9 mouse cellular contexts compared by ENCODE assay signal in the genomic region with DNA sequence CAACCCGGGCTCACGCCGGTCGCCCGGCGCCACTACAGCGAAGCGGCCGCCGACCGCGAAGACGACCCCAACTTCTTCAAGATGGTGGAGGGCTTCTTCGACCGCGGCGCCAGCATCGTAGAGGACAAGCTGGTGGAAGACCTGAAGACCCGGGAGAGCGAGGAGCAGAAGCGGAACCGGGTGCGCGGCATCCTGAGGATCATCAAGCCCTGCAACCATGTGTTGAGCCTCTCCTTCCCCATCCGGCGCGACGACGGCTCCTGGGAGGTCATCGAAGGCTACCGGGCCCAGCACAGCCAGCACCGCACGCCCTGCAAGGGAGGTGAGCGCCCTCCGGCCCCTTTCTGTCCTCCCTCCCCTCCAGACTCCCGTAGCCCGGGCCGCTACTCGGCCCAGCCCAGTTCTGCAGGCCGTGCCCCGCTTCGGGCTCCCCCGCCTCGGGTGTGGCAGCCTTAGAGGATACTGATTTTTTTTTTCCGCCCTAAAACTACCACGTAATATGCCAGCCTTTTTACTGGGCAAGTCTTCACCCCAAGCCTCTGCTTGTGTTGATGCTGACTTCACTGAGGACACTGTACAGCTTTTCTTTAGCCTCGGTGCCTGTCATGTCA. TPM values are rescaled to one million over a fixed set of nuclear protein-coding genes. Genes with fewer than 3 reads are reported as not detected.
DNase-seq lines count a peak whose midpoint lies in the region; ATAC-seq and TF ChIP-seq lines count a peak whose summit lies in the region.
"Had no signal": no experiment of that assay in that cellular context is flagged by ENCODE, and none has a peak within 500 bp of the region (broad histone marks: within the 10 kb centered on the region; RNA-seq: fewer than 3 reads in every experiment).

No protein-coding gene starts in this region.

- peaks cover 12 to 30% of the 10 kb centered on the region in 2 experiments for H3K4me1 ChIP-seq in MEL (ENCODE audit: control insufficient read depth in 1 of 2, insufficient read depth in 2 of 2, low read length in 2 of 2)
- peaks cover 8% of the 10 kb centered on the region for H3K4me1 ChIP-seq in forebrain, postnatal 0 days (ENCODE audit: insufficient read depth)

- no peak for TF ChIP-seq POLR2A in MEL (IDR thresholded peaks at IDR 0.05; ENCODE audit: control insufficient read depth in 1 of 2, insufficient read depth in 1 of 2, low read depth in 1 of 2, low read length in 2 of 2, poor library complexity in 1 of 2)

- no peaks in the 10 kb centered on the region for H3K27me3 ChIP-seq in MEL (ENCODE audit: control insufficient read depth in 1 of 2, insufficient read depth in 2 of 2, low read length in 2 of 2)
- no peaks in the 10 kb centered on the region for H3K27me3 ChIP-seq in forebrain, postnatal 0 days (ENCODE audit: insufficient read depth, low read length)

- no peak for TF ChIP-seq EP300 in MEL (IDR thresholded peaks at IDR 0.05; ENCODE audit: low read depth in 1 of 2, low read length in 2 of 2)

- peaks cover 43% of the 10 kb centered on the region for H3K79me2 ChIP-seq in MEL (ENCODE audit: control insufficient read depth, insufficient read depth, low read length, poor library complexity)

- peaks cover 6 to 33% of the 10 kb centered on the region in 2 experiments for H3K36me3 ChIP-seq in MEL (ENCODE audit: control insufficient read depth in 1 of 2, insufficient read depth in 2 of 2, low read length in 2 of 2)
- H3K36me3 ChIP-seq in forebrain, postnatal 0 days (ENCODE audit: insufficient read depth) = no peaks in the 10 kb centered on the region

- no peak for TF ChIP-seq CTCF in MEL (IDR thresholded peaks at IDR 0.05 in 2 of 3, conservative IDR thresholded peaks at IDR 0.05 in 1 of 3; ENCODE audit: control insufficient read depth in 1 of 3, insufficient read depth in 1 of 3, low read depth in 2 of 3, low read length in 3 of 3, poor library complexity in 1 of 3, severe bottlenecking in 1 of 3)
- TF ChIP-seq CTCF in forebrain, postnatal 0 days (IDR thresholded peaks at IDR 0.05; ENCODE audit: low read depth) = no peak

- peak; percentile 75 for DNase-seq in MEL (ENCODE audit: low read depth, low spot score)
- peak; percentile 52 for DNase-seq in forebrain, postnatal 0 days
- DNase-seq in heart, postnatal 4 days = peak; percentile 61
- DNase-seq in left cerebral cortex, adult 18-20 months (ENCODE audit: low spot score in 2 of 2) = peak; percentile 26 to 31
- DNase-seq in lung, postnatal 4 days = peak; percentile 68 to 71
- DNase-seq in retina, embryonic 14.5 days (ENCODE audit: low spot score) = peak; percentile 60
- DNase-seq in thymus, postnatal 4 days = peak; percentile 67

- peak overlapping the region; percentile 63 for H3K27ac ChIP-seq in MEL (ENCODE audit: control insufficient read depth, low read depth, low read length)
- peak overlapping the region; percentile 93 for H3K27ac ChIP-seq in forebrain, postnatal 0 days (ENCODE audit: low read depth, low read length)

- under 1% methylated on average over 47 of the region's 47 CpGs for WGBS in forebrain, postnatal 0 days

- peak; percentile 33 for ATAC-seq in cerebellum, adult (ENCODE audit: insufficient number of reproducible peaks, low FRiP score, low TSS enrichment)
- peak; percentile 13 for ATAC-seq in forebrain, postnatal 0 days

- peak overlapping the region; percentile 96 for H3K9ac ChIP-seq in MEL (ENCODE audit: control insufficient read depth, low read depth, low read length, poor library complexity, severe bottlenecking)
- H3K9ac ChIP-seq in forebrain, postnatal 0 days = peak overlapping the region; percentile 96

- H3K4me3 ChIP-seq in MEL (ENCODE audit: control insufficient read depth in 1 of 2, insufficient read depth in 1 of 2, low read depth in 2 of 2, low read length in 2 of 2) = peak overlapping the region; percentile 91 to 93
- peak overlapping the region; percentile 96 for H3K4me3 ChIP-seq in forebrain, postnatal 0 days (ENCODE audit: low read depth, low read length)

- no peaks in the 10 kb centered on the region for H3K9me3 ChIP-seq in MEL (replicated peaks; ENCODE audit: insufficient read depth, low read length)
- H3K9me3 ChIP-seq in forebrain, postnatal 0 days (ENCODE audit: low read length) = no peaks in the 10 kb centered on the region

- TF ChIP-seq RAD21 in MEL (IDR thresholded peaks at IDR 0.05; ENCODE audit: low read depth, low read length) = no peak

- H3K4me2 ChIP-seq in forebrain, postnatal 0 days (ENCODE audit: low read depth) = peak overlapping the region; percentile 68

TF ChIP-seq in MEL, 35 proteins besides CTCF, POLR2A, EP300 and RAD21 (continues in another document):
- TF ChIP-seq MEF2A (IDR thresholded peaks at IDR 0.05; ENCODE audit: extremely low read depth, insufficient replicate concordance, low read depth, low read length, poor library complexity, severe bottlenecking) (no peak), MYB (IDR thresholded peaks at IDR 0.05; ENCODE audit: low read depth, low read length) (no peak), ETS1 (IDR thresholded peaks at IDR 0.05; ENCODE audit: low read depth, low read length) (no peak), TAL1 (IDR thresholded peaks at IDR 0.05; ENCODE audit: low read length) (no peak), HCFC1 (IDR thresholded peaks at IDR 0.05; ENCODE audit: low read depth, low read length) (no peak; the same call in 1 of the 2 replicates), MAX (IDR thresholded peaks at IDR 0.05; ENCODE audit: low read length) (peak; percentile 66), ZMIZ1 (IDR thresholded peaks at IDR 0.05; ENCODE audit: low read depth, low read length) (0 out of 2 replicates have a peak, but pooled peaks have one; percentile 5), BHLHE40 (IDR thresholded peaks at IDR 0.05; ENCODE audit: borderline replicate concordance, low read depth, low read length) (no peak), POLR2AphosphoS2 (IDR thresholded peaks at IDR 0.05; ENCODE audit: low read length) (no peak), GABPA (IDR thresholded peaks at IDR 0.05; ENCODE audit: low read depth, low read length) (no peak), POLR2AphosphoS5 (IDR thresholded peaks at IDR 0.05; ENCODE audit: borderline replicate concordance, low read depth, low read length) (no peak), MYC (IDR thresholded peaks at IDR 0.05; ENCODE audit: low read depth, low read length) (no peak), NELFE (IDR thresholded peaks at IDR 0.05; ENCODE audit: low read depth, low read length) (no peak), NRF1 (IDR thresholded peaks at IDR 0.05; ENCODE audit: insufficient read depth, low read depth, low read length, poor library complexity, severe bottlenecking) (no peak), GATA1 (IDR thresholded peaks at IDR 0.05; ENCODE audit: low read depth, low read length) (no peak), SMC3 (IDR thresholded peaks at IDR 0.05; ENCODE audit: low read depth, low read length) (no peak), MAFK (IDR thresholded peaks at IDR 0.05; ENCODE audit: borderline replicate concordance, low read depth, low read length) (no peak), USF1 (IDR thresholded peaks at IDR 0.05; ENCODE audit: low read depth, low read length) (no peak), MAZ (IDR thresholded peaks at IDR 0.05; ENCODE audit: low read depth, low read length) (no peak), MXI1 (IDR thresholded peaks at IDR 0.05; ENCODE audit: low read depth, low read length) (peak; percentile 35), ELF1 (IDR thresholded peaks at IDR 0.05; ENCODE audit: low read depth, low read length) (no peak), RCOR1 (IDR thresholded peaks at IDR 0.05; ENCODE audit: low read depth, low read length) (no peak), KAT2A (conservative IDR thresholded peaks at IDR 0.05; ENCODE audit: low read depth, low read length) (no peak), JUND (IDR thresholded peaks at IDR 0.05; ENCODE audit: low read depth, low read length) (no peak), E2F4 (IDR thresholded peaks at IDR 0.05; ENCODE audit: borderline replicate concordance, low read depth, low read length) (no peak), CHD2 (IDR thresholded peaks at IDR 0.05; ENCODE audit: low read length) (no peak), ZC3H11A (IDR thresholded peaks at IDR 0.05; ENCODE audit: low read depth, low read length) (no peak), TBP (IDR thresholded peaks at IDR 0.05; ENCODE audit: low read depth, low read length) (no peak), UBTF (IDR thresholded peaks at IDR 0.05; ENCODE audit: borderline replicate concordance, insufficient read depth, low read depth, low read length) (peak; percentile 77; the same call in 1 of the 2 replicates), ZNF384 (IDR thresholded peaks at IDR 0.05; ENCODE audit: low read depth, low read length) (peak; percentile 41; the same call in 1 of the 2 replicates), CHD1 (IDR thresholded peaks at IDR 0.05; ENCODE audit: low read depth, low read length) (no peak), SIN3A (IDR thresholded peaks at IDR 0.05; ENCODE audit: low read length) (peak; percentile 60), TCF12 (IDR thresholded peaks at IDR 0.05; ENCODE audit: low read depth, low read length) (no peak)

RNA-seq across cellular contexts. Expression of gene Glud1, which starts 0.6 kb away (rescaled TPM):
- 92.3 and 99.9 TPM in 2 replicates for total RNA-seq in MEL (2012; rRNA removed)
- polyA plus RNA-seq in MEL (2012; ENCODE audit: insufficient read depth in 1 of 2, insufficient read length in 2 of 2, low read depth in 1 of 2, low replicate concordance in 2 of 2, missing spikeins in 1 of 2) = 100 to 1,000 TPM in 1 of 2 experiments, 10 to 100 TPM in 1; 57.1 to 125 TPM
- total RNA-seq in forebrain, postnatal 0 days (2014; rRNA removed) = 179 and 182 TPM in 2 replicates
- polyA plus RNA-seq in forebrain, postnatal 0 days (2015; fragmentation: Nextera tagmentation; extraction: Ambion mirVana) = 96.4 and 114 TPM in 2 replicates
- total RNA-seq in heart, postnatal 4 days (2021) = 100 to 1,000 TPM; 121 to 129 TPM
- total RNA-seq in left cerebral cortex, adult 18-20 months (2021) = 100 to 1,000 TPM; 270 to 302 TPM

RNA-seq across cellular contexts. Expression of gene Shld2, which starts 0.8 kb away (rescaled TPM):
- 7.9 and 9.2 TPM in 2 replicates for total RNA-seq in MEL (2012; rRNA removed)
- polyA plus RNA-seq in MEL (2012; ENCODE audit: insufficient read depth in 1 of 2, insufficient read length in 2 of 2, low read depth in 1 of 2, low replicate concordance in 2 of 2, missing spikeins in 1 of 2) = 1 to 10 TPM in 1 of 2 experiments, not detected in 1; 7.0 TPM
- total RNA-seq in forebrain, postnatal 0 days (2014; rRNA removed) = 6.3 and 22.0 TPM in 2 replicates
- 4.9 and 7.6 TPM in 2 replicates for polyA plus RNA-seq in forebrain, postnatal 0 days (2015; fragmentation: Nextera tagmentation; extraction: Ambion mirVana)
- total RNA-seq in heart, postnatal 4 days (2021) = 1 to 10 TPM; 9.0 to 9.4 TPM
- 10 to 100 TPM in 1 of 2 experiments, 1 to 10 TPM in 1; 10.0 to 11.9 TPM for total RNA-seq in left cerebral cortex, adult 18-20 months (2021)

RNA-seq across cellular contexts. Expression of gene Fam25c, which starts 44.1 kb away (rescaled TPM):
- total RNA-seq in MEL (2012; rRNA removed) = not detected in 2 replicates
- not detected for polyA plus RNA-seq in MEL (2012; ENCODE audit: insufficient read depth in 1 of 2, insufficient read length in 2 of 2, low read depth in 1 of 2, low replicate concordance in 2 of 2, missing spikeins in 1 of 2)
- total RNA-seq in forebrain, postnatal 0 days (2014; rRNA removed) = not detected in 2 replicates
- polyA plus RNA-seq in forebrain, postnatal 0 days (2015; fragmentation: Nextera tagmentation; extraction: Ambion mirVana) = not detected in 2 replicates
- not detected for total RNA-seq in heart, postnatal 4 days (2021)
- total RNA-seq in left cerebral cortex, adult 18-20 months (2021) = not detected
- total RNA-seq: layer of hippocampus, postnatal 10 days had no signal

Comparison
In these comparisons a context has a peak if more than half of its experiments do, and no peak if none do; other contexts are left out.
1. Peak in every context shown above with its lines: DNase-seq, ATAC-seq, H3K4me3 ChIP-seq and H3K27ac ChIP-seq.